Mouse (Mus musculus): Measurements from ENCODE around the gene 4931406C07Rik.

GRCm38 (mm10) chr9:15237516-15238296 lies 68.5 kb downstream of the 4931406C07Rik start:
- TF ChIP-seq USF2 (conservative IDR thresholded peaks at IDR 0.05; ENCODE audit: low read depth, low read length) = no peak
- TF ChIP-seq UBTF (IDR thresholded peaks at IDR 0.05; ENCODE audit: low read depth, low read length) = no peak
- no peak for TF ChIP-seq POLR2A (IDR thresholded peaks at IDR 0.05; ENCODE audit: low read depth, low read length)
- no peak for TF ChIP-seq ZC3H11A (IDR thresholded peaks at IDR 0.05; ENCODE audit: low read depth, low read length)
- no peak for TF ChIP-seq EP300 (IDR thresholded peaks at IDR 0.05; ENCODE audit: low read length)
- TF ChIP-seq CTCF (conservative IDR thresholded peaks at IDR 0.05 in 1 of 2, IDR thresholded peaks at IDR 0.05 in 1 of 2; ENCODE audit: low read depth in 2 of 2, low read length in 2 of 2) = no peak
